Mouse (Mus musculus) liver, postnatal 0 days (tissue): Measurements from ENCODE around the gene H2al1c.
"Not testable (repeated sequence)": the region's sequence is repeated elsewhere in the genome, so short reads cannot be mapped to it uniquely, and the experiment has no call there.

ENCODE experiments used
- CTCF ChIP-seq: sonication (generic); IDR thresholded peaks from 2 replicates; pipeline ENCODE4 v1.5.1; 2016; ENCODE audit warnings: antibody characterized with exemption, low read depth
- EP300 ChIP-seq: IDR thresholded peaks from 2 replicates; pipeline ENCODE4 v1.6.1; 2016; ENCODE audit warnings: antibody characterized with exemption, low read depth, mild to moderate bottlenecking

- not testable (repeated sequence) for TF ChIP-seq EP300, CTCF
Measured at GRCm38 (mm10) chrX:11308524-11308923, 3.1 kb downstream of the H2al1c start, which contains the start of gene H2al1d.
